Mouse (Mus musculus) hindbrain, embryonic 13.5 days (tissue): ENCODE measurements at regions not wholly inside any gene's neighbourhood (a gene's known extent, or its start where the extent isn't known, plus 50 kb on each side); places are given as distances from the start of the nearest gene placed in this dataset.

Experiments
- ATAC-seq: fragments of 200-750 bp; cut with Nextera tagmentation; 2 replicates; pipeline ENCODE4 v1.8.0; 2017; ENCODE audit warnings: moderate TSS enrichment; ENCODE audit not compliant: low FRiP score
- H3K27ac ChIP-seq: fragments of 300-500 bp; sonication (generic); 2 replicates; pipeline ENCODE4 v1.5.1; 2015; ENCODE audit warnings: inconsistent platforms, mild to moderate bottlenecking, moderate library complexity
- H3K27me3 ChIP-seq: fragments of 300-500 bp; sonication (generic); 2 replicates; pipeline ENCODE4 v1.6.1; 2015; ENCODE audit warnings: mild to moderate bottlenecking, inconsistent platforms
- H3K36me3 ChIP-seq: fragments of 300-500 bp; sonication (generic); 2 replicates; pipeline ENCODE4 v1.6.1; 2015; ENCODE audit warnings: mild to moderate bottlenecking, inconsistent platforms
- H3K4me1 ChIP-seq: fragments of 300-500 bp; sonication (generic); replicated peaks from 2 replicates; pipeline ENCODE4 v1.6.1; 2015; ENCODE audit warnings: inconsistent platforms
- H3K4me2 ChIP-seq: fragments of 300-500 bp; sonication (generic); 2 replicates; pipeline ENCODE4 v1.6.1; 2015; ENCODE audit warnings: inconsistent platforms, mild to moderate bottlenecking, moderate library complexity
- H3K4me3 ChIP-seq: fragments of 300-500 bp; sonication (generic); 2 replicates; pipeline ENCODE4 v1.5.1; 2015; ENCODE audit warnings: mild to moderate bottlenecking, inconsistent platforms
- H3K9ac ChIP-seq: fragments of 300-500 bp; sonication (generic); 2 replicates; pipeline ENCODE4 v1.6.1; 2015; ENCODE audit warnings: mild to moderate bottlenecking, inconsistent platforms
- H3K9me3 ChIP-seq: fragments of 300-500 bp; sonication (generic); 2 replicates; pipeline ENCODE4 v1.6.1; 2016; ENCODE audit warnings: inconsistent platforms
- WGBS: fragments of 180-500 bp; shearing (Covaris S2); methylation state at CpG from one replicate; pipeline ENCODE4 v1.1.7; 2015; 5-methylcytosine and 5-hydroxymethylcytosine counted together

DNA sequence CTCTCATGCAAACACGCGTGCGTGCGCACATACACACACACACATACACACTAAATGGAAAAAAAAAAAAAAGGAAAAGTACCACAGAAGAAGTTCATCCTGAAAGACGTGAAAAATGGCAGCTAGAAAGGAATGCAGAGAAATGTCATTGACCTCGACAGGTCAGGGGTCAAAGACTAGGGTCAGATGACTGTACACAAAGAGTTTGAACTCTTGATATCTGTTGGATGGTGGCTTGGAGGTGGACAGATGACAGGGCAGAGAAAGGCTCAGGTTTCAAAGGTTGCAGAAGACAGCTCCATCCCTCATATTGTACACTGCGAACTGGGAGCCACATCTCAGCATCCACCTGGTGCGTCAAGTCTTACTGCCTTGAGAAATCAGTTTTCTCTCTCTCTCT, 112.5 kb downstream of the Cd83 start:
- H3K27ac ChIP-seq: no peak overlapping the region
- H3K4me2 ChIP-seq: no peak overlapping the region
- H3K36me3 ChIP-seq: no peaks in the 10 kb centered on the region
- H3K4me1 ChIP-seq: peaks cover 8% of the 10 kb centered on the region
- H3K27me3 ChIP-seq: no peaks in the 10 kb centered on the region
- ATAC-seq: no peak
- H3K4me3 ChIP-seq: no peak overlapping the region
- 88% methylated on average over 8 of the region's 8 CpGs for WGBS
- no peaks in the 10 kb centered on the region for H3K9me3 ChIP-seq
- no peak overlapping the region for H3K9ac ChIP-seq

DNA sequence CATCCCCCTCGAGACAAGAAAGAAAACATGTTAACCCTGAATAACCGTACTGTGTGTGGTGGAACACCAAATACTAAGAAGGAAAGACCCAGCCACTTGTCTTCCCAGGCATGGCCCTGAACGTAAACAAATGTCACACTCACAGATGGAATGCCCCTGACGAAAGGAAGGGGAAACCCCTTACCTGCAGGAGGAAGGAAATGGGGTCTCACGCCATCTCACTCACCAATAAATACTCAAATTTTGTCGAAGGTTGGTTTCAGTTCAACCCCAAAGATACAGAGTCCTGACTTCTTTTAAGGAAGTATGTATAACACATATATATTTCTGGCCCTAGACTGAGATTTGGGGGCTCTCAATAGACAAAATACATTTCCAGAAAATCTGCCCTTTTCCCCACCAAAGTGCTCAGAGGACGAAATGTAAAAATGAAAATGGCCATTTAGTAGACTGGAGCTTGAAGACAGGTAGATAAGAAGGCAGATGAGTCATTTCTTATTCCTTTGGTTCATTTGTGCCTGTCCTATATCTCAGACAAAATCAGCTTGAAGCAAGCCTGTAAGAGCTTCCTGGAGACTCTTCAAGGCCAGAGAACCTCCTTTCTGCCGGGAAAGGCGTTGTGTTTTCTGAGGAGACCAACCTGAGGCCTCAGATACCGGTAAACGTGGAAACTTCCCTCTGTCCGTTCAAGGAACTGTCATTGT, 114.1 kb downstream of the Cd83 start:
- 88% methylated on average over 12 of the region's 12 CpGs for WGBS
- Histone ChIP-seq H3K27ac (no peak overlapping the region), H3K36me3 (no peaks in the 10 kb centered on the region), H3K27me3 (no peaks in the 10 kb centered on the region), H3K9ac (no peak overlapping the region), H3K9me3 (no peaks in the 10 kb centered on the region), H3K4me2 (no peak overlapping the region), H3K4me1 (peaks cover 6% of the 10 kb centered on the region; the same call in 1 of the 2 replicates), H3K4me3 (no peak overlapping the region)
- ATAC-seq: no peak

DNA sequence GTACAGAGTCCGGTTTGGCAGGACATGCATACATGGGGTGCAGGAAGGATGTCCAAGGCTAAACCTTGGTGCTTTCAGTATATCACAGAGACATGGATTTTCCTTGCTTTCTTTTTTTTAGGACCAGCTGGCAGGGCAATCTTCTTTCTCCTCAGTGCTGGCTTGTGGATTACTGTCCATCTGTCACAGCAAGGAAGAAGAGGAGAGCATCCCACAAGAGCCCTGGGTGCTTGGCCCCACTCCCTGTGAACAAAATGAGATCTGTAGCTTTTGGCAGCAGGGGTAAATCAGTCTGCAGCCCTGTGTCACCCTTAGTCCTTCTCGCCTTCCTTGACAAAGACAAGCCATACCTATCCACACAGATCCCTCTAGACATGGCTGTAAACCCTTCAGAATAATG, 115.5 kb downstream of the Cd83 start:
- no peaks in the 10 kb centered on the region for H3K36me3 ChIP-seq
- no peak overlapping the region for H3K4me2 ChIP-seq
- H3K4me1 ChIP-seq: peaks cover 12% of the 10 kb centered on the region; the same call in 1 of the 2 replicates
- ATAC-seq: no peak
- 83% methylated on average over 2 of the region's 2 CpGs for WGBS
- no peak overlapping the region for H3K27ac ChIP-seq
- no peak overlapping the region for H3K4me3 ChIP-seq
- 0 out of 2 replicates have a peak, but pooled peaks cover 2% of the 10 kb centered on the region for H3K27me3 ChIP-seq
- H3K9me3 ChIP-seq: no peaks in the 10 kb centered on the region
- H3K9ac ChIP-seq: no peak overlapping the region

DNA sequence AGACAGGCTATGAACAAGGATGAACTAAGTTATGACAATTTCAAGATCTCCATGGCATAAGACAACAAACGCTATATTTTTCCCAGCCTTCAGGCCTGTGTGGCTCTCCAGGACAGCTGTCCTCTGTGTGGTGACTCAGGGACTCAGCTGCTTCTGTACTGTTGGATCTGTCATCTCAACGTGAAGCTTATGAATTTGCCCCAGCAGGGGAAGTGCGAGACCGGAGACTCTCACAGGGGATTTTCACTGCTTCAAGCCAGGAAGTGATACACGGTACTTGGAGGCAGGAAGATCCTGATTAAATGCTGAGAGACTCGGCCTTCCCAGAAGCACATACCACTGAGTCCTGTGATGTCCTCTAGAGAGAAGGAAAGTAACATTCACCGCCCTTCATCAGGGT, 116.2 kb downstream of the Cd83 start:
- Histone ChIP-seq H3K4me2 (no peak overlapping the region), H3K27ac (no peak overlapping the region), H3K4me1 (peaks cover 11% of the 10 kb centered on the region; the same call in 1 of the 2 replicates), H3K4me3 (no peak overlapping the region), H3K36me3 (no peaks in the 10 kb centered on the region), H3K27me3 (0 out of 2 replicates have a peak, but pooled peaks cover 2% of the 10 kb centered on the region), H3K9me3 (no peaks in the 10 kb centered on the region), H3K9ac (no peak overlapping the region)
- 65% methylated on average over 7 of the region's 7 CpGs for WGBS
- no peak for ATAC-seq

DNA sequence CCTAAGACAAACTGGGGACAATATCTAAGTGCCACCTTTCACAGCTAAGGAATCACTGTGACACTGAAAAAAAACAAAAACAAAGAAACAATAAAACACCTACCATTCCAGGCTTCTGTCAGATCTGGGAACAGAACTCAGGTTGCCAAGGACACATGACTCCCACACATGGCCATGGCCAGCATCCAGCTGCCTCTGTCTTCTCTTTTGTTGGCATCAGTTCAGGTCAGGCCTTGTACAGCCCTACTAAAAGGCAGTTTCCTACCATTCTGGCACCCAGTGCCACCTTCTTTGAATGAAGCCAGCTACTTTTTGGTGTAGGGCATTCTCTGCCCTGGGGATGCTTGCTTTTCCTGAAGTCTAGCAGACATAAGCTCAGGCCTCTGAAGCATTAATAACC, 118.8 kb downstream of the Cd83 start:
- peaks cover 20% of the 10 kb centered on the region for H3K4me1 ChIP-seq
- H3K27ac ChIP-seq: no peak overlapping the region
- 0 out of 2 replicates have a peak, but pooled peaks cover 2% of the 10 kb centered on the region for H3K27me3 ChIP-seq
- no peaks in the 10 kb centered on the region for H3K36me3 ChIP-seq
- H3K9ac ChIP-seq: no peak overlapping the region
- H3K9me3 ChIP-seq: no peaks in the 10 kb centered on the region
- no peak for ATAC-seq
- no peak overlapping the region for H3K4me3 ChIP-seq
- H3K4me2 ChIP-seq: no peak overlapping the region

DNA sequence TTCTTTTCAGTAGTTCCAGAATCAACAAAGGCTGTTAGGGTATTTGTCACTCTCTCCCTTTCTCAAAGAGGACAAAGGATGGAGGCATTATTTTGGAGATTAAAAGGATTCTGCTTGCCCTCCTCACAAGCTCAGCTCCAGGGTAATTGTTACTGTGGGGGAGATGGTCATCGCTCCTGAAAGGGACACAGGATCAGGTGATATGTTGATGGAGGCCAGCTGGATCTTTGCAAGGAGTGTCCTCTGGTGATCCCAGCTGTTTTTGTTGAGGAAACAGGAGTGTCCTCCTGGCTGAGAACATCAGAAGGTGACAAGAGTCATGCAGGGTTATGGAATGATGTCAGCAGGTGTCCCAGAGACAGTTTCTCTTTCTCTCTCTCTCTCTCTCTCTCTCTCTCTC, 119.7 kb downstream of the Cd83 start:
- Histone ChIP-seq H3K27ac (no peak overlapping the region), H3K4me2 (no peak overlapping the region), H3K9me3 (no peaks in the 10 kb centered on the region), H3K9ac (no peak overlapping the region), H3K27me3 (0 out of 2 replicates have a peak, but pooled peaks cover 2% of the 10 kb centered on the region), H3K4me3 (no peak overlapping the region), H3K36me3 (no peaks in the 10 kb centered on the region), H3K4me1 (peaks cover 29% of the 10 kb centered on the region)
- 20% methylated on average over 1 of the region's 1 CpGs for WGBS
- no peak for ATAC-seq

DNA sequence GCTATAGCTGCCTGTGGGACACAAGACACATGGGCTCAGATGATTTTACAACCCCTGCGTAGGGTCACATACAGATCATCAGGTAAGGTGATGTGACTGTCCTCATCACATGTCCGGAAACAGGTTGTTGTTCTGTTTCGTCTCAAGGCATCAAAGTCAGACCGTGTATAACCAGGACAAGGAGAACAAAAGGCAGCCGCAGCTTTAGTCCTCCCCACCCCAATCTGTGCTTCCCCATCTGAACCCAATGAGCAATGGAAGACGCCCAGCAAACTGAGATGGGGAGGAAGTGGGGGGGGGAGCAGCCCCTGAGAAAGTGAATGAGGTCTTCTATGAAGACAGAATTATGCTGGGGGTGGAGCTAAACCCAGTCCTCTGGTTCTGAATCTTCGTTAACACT, 121.7 kb downstream of the Cd83 start:
- Histone ChIP-seq H3K27ac (no peak overlapping the region), H3K4me1 (peaks cover 31% of the 10 kb centered on the region), H3K9ac (no peak overlapping the region), H3K4me3 (no peak overlapping the region), H3K27me3 (0 out of 2 replicates have a peak, but pooled peaks cover 2% of the 10 kb centered on the region), H3K9me3 (no peaks in the 10 kb centered on the region), H3K36me3 (no peaks in the 10 kb centered on the region), H3K4me2 (no peak overlapping the region)
- 82% methylated on average over 7 of the region's 7 CpGs for WGBS
- no peak for ATAC-seq

DNA sequence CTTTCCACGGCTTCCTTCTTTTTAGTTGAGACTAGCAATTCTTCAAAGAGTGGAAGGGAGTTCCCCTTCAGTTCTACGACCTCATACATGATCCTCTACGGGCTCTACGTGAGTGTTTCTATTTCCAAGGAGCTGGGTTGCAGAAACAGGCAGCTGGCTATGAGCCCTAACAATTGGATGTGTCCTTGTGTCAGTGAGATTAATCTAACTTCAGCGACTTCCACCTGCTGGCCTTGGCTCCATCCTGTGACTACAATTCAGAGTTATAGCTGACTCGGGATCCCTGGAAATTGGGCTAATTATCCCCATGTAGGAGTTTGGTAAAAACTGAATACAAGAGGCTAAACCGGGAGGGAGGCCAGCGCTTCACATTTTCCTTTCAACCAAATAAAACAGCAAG, 122.8 kb downstream of the Cd83 start:
- ATAC-seq: no peak
- Histone ChIP-seq H3K4me1 (peaks cover 31% of the 10 kb centered on the region), H3K9ac (no peak overlapping the region), H3K4me3 (no peak overlapping the region), H3K9me3 (no peaks in the 10 kb centered on the region), H3K4me2 (no peak overlapping the region), H3K27me3 (0 out of 2 replicates have a peak, but pooled peaks cover 2% of the 10 kb centered on the region), H3K27ac (no peak overlapping the region), H3K36me3 (no peaks in the 10 kb centered on the region)
- 59% methylated on average over 8 of the region's 8 CpGs for WGBS

DNA sequence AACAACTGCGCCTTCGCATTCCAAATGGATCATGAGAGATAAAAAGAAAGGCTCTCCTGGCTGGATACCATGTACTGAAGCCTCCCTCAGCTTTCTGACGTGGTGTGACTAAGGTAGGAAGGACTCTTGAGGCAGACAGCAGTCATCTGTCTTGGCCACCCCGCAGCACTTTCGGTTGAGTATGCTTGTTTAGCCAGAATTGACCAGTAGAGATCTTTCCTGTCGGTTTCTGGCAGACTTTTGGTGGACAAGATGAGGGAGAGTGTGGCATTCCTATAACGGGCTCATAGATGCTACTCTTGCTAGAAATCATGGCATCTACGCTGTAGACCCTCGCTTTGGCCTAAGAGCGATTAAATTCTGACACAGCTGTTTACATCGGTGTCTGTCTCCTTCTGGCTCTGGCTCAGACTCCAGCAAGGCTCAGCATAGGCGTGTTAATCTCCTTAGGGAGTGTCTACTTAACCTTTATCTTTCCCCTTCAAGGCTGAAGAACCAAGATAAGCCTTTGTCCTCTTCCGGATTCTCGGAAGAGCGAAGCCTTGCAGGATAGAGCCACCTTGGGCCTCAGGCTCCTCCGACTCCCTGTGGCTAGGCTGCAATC, 123.6 kb downstream of the Cd83 start:
- Histone ChIP-seq H3K4me3 (no peak overlapping the region), H3K4me1 (peaks cover 31% of the 10 kb centered on the region), H3K27ac (no peak overlapping the region), H3K36me3 (no peaks in the 10 kb centered on the region), H3K9me3 (no peaks in the 10 kb centered on the region), H3K9ac (no peak overlapping the region), H3K27me3 (0 out of 2 replicates have a peak, but pooled peaks cover 2% of the 10 kb centered on the region), H3K4me2 (no peak overlapping the region)
- 69% methylated on average over 16 of the region's 16 CpGs for WGBS
- no peak for ATAC-seq

DNA sequence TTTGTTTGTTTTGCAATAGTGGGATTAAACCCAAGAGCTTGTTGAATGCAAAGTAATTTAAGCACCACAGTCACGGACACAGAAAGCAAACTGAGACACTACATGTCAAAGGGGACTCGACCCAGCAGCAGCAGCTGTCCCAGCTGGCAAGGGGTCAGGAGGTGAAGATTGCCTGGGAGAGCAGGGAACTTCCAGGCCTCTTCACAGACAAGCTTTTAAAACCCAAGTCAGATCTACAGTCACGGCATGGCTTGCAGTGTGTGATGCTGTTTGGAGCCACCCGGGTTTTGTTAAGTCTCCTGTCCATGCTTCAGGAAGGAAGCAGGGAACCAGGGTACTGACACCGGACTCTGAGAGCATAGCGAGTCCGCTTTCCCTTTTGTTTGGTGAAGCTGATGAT, 125.4 kb downstream of the Cd83 start:
- 41% methylated on average over 7 of the region's 7 CpGs for WGBS

DNA sequence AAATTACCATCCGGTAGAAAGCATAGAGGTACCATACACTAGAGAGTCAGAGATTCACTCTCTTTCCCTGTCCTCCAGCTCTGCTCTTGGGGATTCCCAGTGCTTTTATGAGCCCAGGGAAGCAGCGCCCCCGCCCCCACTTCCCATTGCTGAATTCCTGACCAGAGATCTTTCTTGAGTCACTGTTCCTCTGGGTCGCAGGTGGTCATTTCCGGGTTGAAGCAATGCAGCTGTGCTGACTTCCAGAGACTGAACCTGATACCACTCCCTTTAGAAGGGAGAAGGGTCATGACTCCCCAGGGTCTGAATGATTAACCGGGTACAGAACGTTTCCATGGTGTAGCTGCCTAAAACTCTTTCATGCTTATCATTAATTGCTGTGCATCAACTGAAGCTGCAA, 128.9 kb downstream of the Cd83 start:
- no peak overlapping the region for H3K4me2 ChIP-seq
- WGBS: 53% methylated on average over 7 of the region's 7 CpGs

More for the DNA sequence above, 125.4 kb downstream of the Cd83 start:
- Histone ChIP-seq H3K36me3 (no peaks in the 10 kb centered on the region), H3K9ac (no peak overlapping the region), H3K4me1 (peaks cover 24% of the 10 kb centered on the region), H3K9me3 (no peaks in the 10 kb centered on the region), H3K4me3 (no peak overlapping the region), H3K27me3 (0 out of 2 replicates have a peak, but pooled peaks cover 1% of the 10 kb centered on the region), H3K4me2 (no peak overlapping the region), H3K27ac (no peak overlapping the region)
- ATAC-seq: no peak

DNA sequence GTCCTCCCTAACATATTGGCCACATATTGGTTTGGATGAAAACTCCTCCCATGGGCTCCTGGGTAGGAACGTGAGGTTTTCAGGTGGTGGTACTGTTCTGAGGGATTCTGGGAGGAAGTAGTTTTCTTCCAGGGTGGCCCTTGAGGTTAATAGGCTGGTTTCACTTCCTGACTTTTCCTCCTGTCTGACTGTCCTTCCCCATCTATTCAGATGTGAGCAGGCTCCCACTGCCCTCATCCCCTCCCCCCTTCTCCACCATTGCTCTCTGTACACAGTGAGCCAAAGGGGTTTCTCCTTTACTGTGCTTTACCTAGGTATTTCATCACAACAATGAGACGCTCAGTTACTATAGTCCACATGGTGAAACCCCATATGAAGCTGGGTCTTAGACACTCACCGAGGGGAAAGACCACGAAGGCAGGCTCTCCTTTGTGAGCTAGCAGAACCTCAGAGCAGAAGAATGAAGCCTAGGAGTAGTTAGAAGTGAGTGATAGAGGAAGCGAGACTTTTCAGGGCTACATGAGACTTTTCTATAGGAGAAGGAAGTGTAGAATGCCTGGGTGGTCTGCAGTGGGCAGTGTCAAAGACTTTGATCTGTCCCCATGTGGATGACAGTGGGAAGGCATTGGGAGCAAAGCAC, 135.3 kb downstream of the Cd83 start:
- Histone ChIP-seq H3K4me1 (no peaks in the 10 kb centered on the region), H3K36me3 (no peaks in the 10 kb centered on the region), H3K27ac (no peak overlapping the region), H3K9ac (no peak overlapping the region), H3K4me3 (no peak overlapping the region), H3K9me3 (no peaks in the 10 kb centered on the region), H3K27me3 (no peaks in the 10 kb centered on the region), H3K4me2 (no peak overlapping the region)
- ATAC-seq: no peak
- 84% methylated on average over 5 of the region's 5 CpGs for WGBS

More for the DNA sequence above, 128.9 kb downstream of the Cd83 start:
- H3K4me1 ChIP-seq: peaks cover 9% of the 10 kb centered on the region
- H3K4me3 ChIP-seq: no peak overlapping the region
- H3K27me3 ChIP-seq: no peaks in the 10 kb centered on the region
- no peaks in the 10 kb centered on the region for H3K9me3 ChIP-seq
- ATAC-seq: no peak
- H3K36me3 ChIP-seq: no peaks in the 10 kb centered on the region
- H3K27ac ChIP-seq: no peak overlapping the region
- no peak overlapping the region for H3K9ac ChIP-seq
